Mouse (Mus musculus): Measurements from ENCODE around the gene Stxbp6. TPM values are rescaled to one million over a fixed set of nuclear protein-coding genes. Genes with fewer than 3 reads are reported as not detected.

Gene Stxbp6
- polyA plus RNA-seq, 1 experiment from 2014 or later: 7.1 TPM

DNA sequence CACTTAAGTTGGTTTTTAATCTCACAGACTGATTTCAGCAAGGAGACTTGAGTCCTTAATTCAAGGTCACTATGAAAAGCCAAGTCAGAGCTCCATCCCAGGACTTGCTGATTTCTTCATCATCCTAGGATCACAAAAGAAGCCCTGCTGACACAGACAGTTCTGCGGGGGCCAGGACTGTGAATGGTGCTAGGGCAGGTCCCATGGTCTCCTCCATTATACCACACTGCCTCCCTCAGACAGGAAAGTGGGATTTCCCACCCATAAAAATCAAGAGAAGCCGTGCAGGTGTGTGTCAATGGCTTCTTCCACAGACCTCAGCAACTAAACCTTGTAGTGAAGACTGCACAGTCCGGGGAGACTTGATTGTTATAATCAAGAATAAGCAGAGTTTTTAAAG is 2.3 kb downstream of the Stxbp6 start:
- H3K36me3 ChIP-seq (replicated peaks; ENCODE audit: insufficient read depth, low read length): no peaks in the 10 kb centered on the region
- 54% methylated on average over 3 of the region's 3 CpGs for WGBS (ENCODE audit: insufficient replicate concordance)
- ATAC-seq: no peak
- 0 out of 2 replicates have a peak, but pooled peaks cover 4% of the 10 kb centered on the region for H3K27me3 ChIP-seq (ENCODE audit: insufficient read depth, low read length)
- H3K4me1 ChIP-seq (ENCODE audit: insufficient read depth): 0 out of 2 replicates have a peak, but pooled peaks cover 3% of the 10 kb centered on the region
- no peaks in the 10 kb centered on the region for H3K9me3 ChIP-seq (ENCODE audit: low read length)
- H3K27ac ChIP-seq (ENCODE audit: low read depth): no peak overlapping the region
- H3K9ac ChIP-seq (replicated peaks): no peak overlapping the region
- TF ChIP-seq CTCF (IDR thresholded peaks at IDR 0.05; ENCODE audit: low read depth) (0 out of 2 replicates have a peak, but pooled peaks have one; percentile 12), EP300 (IDR thresholded peaks at IDR 0.05; ENCODE audit: low read depth) (no peak)
- no peak for DNase-seq
- no peak overlapping the region for H3K4me2 ChIP-seq (ENCODE audit: low read depth, low read length)
- no peak overlapping the region for H3K4me3 ChIP-seq (ENCODE audit: low read depth, low read length)

DNA sequence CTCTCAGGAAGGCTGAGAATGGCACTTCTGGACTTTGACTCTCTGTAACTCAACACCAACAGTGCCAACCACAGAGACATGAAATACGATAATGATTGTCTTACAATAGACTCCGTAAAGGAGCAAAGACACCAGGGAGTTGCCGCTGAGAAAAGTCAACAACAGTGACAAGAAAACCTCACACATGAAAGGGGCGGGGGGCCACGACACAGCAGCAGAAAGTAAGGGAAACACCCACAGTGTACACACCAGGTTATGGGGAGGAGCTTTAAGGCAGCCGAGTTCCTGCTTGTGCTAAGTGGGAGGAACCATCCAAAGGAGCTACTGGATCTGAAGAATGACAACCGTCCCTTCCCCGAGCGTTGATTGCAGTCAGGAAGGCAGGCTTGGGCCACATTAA is 4.3 kb downstream of the Stxbp6 start:
- Histone ChIP-seq H3K4me3 (ENCODE audit: low read depth, low read length) (peak overlapping the region; percentile 33), H3K4me2 (ENCODE audit: low read depth, low read length) (peak overlapping the region; percentile 45), H3K9ac (replicated peaks) (0 out of 2 replicates have a peak overlapping the region, but pooled peaks have one; percentile 11), H3K36me3 (replicated peaks; ENCODE audit: insufficient read depth, low read length) (no peaks in the 10 kb centered on the region), H3K9me3 (ENCODE audit: low read length) (no peaks in the 10 kb centered on the region), H3K4me1 (ENCODE audit: insufficient read depth) (0 out of 2 replicates have a peak, but pooled peaks cover 6% of the 10 kb centered on the region), H3K27me3 (ENCODE audit: insufficient read depth, low read length) (0 out of 2 replicates have a peak, but pooled peaks cover 4% of the 10 kb centered on the region), H3K27ac (ENCODE audit: low read depth) (peak overlapping the region; percentile 18; the same call in 1 of the 2 replicates)
- WGBS (ENCODE audit: insufficient replicate concordance): 22% methylated on average over 9 of the region's 9 CpGs
- DNase-seq: no peak
- no peak for TF ChIP-seq EP300 (IDR thresholded peaks at IDR 0.05; ENCODE audit: low read depth)
- no peak for TF ChIP-seq CTCF (IDR thresholded peaks at IDR 0.05; ENCODE audit: low read depth)
- ATAC-seq: peak; percentile 44

GRCm38 (mm10) chr12:45068145-45068754 is 6.3 kb downstream of the Stxbp6 start:
- H3K36me3 ChIP-seq (replicated peaks; ENCODE audit: insufficient read depth, low read length): no peaks in the 10 kb centered on the region
- DNase-seq: no peak
- TF ChIP-seq EP300 (IDR thresholded peaks at IDR 0.05; ENCODE audit: low read depth) (no peak), CTCF (IDR thresholded peaks at IDR 0.05; ENCODE audit: low read depth) (no peak)
- H3K9me3 ChIP-seq (ENCODE audit: low read length): no peaks in the 10 kb centered on the region
- 0 out of 2 replicates have a peak, but pooled peaks cover 6% of the 10 kb centered on the region for H3K4me1 ChIP-seq (ENCODE audit: insufficient read depth)
- no peaks in the 10 kb centered on the region for H3K27me3 ChIP-seq (ENCODE audit: insufficient read depth, low read length)
- no peak overlapping the region for H3K4me3 ChIP-seq (ENCODE audit: low read depth, low read length)
- ATAC-seq: no peak
- no peak overlapping the region for H3K27ac ChIP-seq (ENCODE audit: low read depth)
- no peak overlapping the region for H3K4me2 ChIP-seq (ENCODE audit: low read depth, low read length)
- WGBS (ENCODE audit: insufficient replicate concordance): 71% methylated on average over 6 of the region's 6 CpGs
- no peak overlapping the region for H3K9ac ChIP-seq (replicated peaks)

GRCm38 (mm10) chr12:45067686-45068085 is 6.8 kb downstream of the Stxbp6 start:
- WGBS (ENCODE audit: insufficient replicate concordance): 25% methylated on average over 3 of the region's 3 CpGs
- H3K9me3 ChIP-seq (ENCODE audit: low read length): no peaks in the 10 kb centered on the region
- peak overlapping the region; percentile 18; the same call in 1 of the 2 replicates for H3K27ac ChIP-seq (ENCODE audit: low read depth)
- DNase-seq (no peak), ATAC-seq (no peak)
- H3K4me1 ChIP-seq (ENCODE audit: insufficient read depth): 0 out of 2 replicates have a peak, but pooled peaks cover 6% of the 10 kb centered on the region
- no peaks in the 10 kb centered on the region for H3K36me3 ChIP-seq (replicated peaks; ENCODE audit: insufficient read depth, low read length)
- H3K4me2 ChIP-seq (ENCODE audit: low read depth, low read length): no peak overlapping the region; the same call in 1 of the 2 replicates
- H3K9ac ChIP-seq (replicated peaks): no peak overlapping the region; the same call in 1 of the 2 replicates
- H3K4me3 ChIP-seq (ENCODE audit: low read depth, low read length): no peak overlapping the region
- TF ChIP-seq CTCF (IDR thresholded peaks at IDR 0.05; ENCODE audit: low read depth) (no peak), EP300 (IDR thresholded peaks at IDR 0.05; ENCODE audit: low read depth) (no peak)
- no peaks in the 10 kb centered on the region for H3K27me3 ChIP-seq (ENCODE audit: insufficient read depth, low read length)

DNA sequence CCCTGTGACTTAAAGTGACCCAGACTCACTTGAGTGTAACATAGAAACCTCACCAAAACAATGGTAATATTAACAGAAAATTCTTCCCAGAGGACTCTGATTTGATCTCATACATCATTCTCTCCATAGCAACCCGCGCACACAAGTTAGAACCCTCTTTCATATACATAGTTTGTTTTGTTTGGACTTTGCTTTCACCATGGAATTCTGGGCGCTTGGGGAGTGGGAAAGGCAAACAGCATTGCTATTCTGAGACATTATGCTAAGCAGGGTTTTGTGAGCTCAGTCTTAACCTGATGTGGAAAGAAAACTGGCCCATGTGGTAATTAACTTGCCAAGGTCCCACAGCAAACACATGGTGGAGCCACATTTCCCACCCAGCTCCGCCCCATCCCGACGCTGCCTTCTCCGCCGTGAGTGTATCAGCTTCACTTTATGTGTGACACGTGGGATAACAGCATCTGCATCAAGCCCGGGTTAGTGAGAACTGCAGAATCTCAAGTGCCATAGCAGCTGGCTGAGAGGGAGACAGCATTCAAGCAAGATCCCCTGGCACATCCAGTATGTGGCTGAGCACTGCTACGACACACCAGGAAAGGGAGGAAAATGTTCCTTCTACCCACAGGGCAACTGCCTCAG is 7.3 kb downstream of the Stxbp6 start:
- peak overlapping the region; percentile 18; the same call in 1 of the 2 replicates for H3K27ac ChIP-seq (ENCODE audit: low read depth)

DNA sequence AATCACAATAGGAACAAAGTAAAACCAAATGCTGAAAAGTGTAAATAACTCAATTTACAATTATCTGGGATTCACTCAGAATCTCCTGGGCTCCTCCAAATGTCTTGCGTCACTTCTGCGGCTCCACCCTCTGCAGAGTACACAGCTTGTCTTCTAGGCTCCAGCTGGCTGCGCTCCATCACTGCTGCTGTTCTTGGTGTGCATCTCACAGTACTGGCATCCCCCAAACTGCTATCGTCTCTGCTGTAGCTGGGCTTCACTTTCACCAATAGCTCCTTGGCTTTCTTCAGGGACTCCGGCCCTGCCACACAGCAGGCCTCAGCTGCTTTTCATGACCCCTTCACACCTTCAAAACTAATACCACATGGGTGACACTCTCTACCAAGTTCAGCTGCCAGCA is 10.9 kb downstream of the Stxbp6 start:
- no peaks in the 10 kb centered on the region for H3K9me3 ChIP-seq (ENCODE audit: low read length)
- H3K36me3 ChIP-seq (replicated peaks; ENCODE audit: insufficient read depth, low read length): no peaks in the 10 kb centered on the region
- no peak for ATAC-seq
- 81% methylated on average over 5 of the region's 5 CpGs for WGBS (ENCODE audit: insufficient replicate concordance)
- H3K4me1 ChIP-seq (ENCODE audit: insufficient read depth): peaks cover 9% of the 10 kb centered on the region; the same call in 1 of the 2 replicates
- no peak overlapping the region for H3K4me2 ChIP-seq (ENCODE audit: low read depth, low read length)
- TF ChIP-seq EP300 (IDR thresholded peaks at IDR 0.05; ENCODE audit: low read depth) (no peak), CTCF (IDR thresholded peaks at IDR 0.05; ENCODE audit: low read depth) (no peak)
- H3K27ac ChIP-seq (ENCODE audit: low read depth): no peak overlapping the region
- H3K27me3 ChIP-seq (ENCODE audit: insufficient read depth, low read length): no peaks in the 10 kb centered on the region
- no peak overlapping the region for H3K9ac ChIP-seq (replicated peaks)
- DNase-seq: no peak
- no peak overlapping the region for H3K4me3 ChIP-seq (ENCODE audit: low read depth, low read length)

More for the DNA sequence above, 7.3 kb downstream of the Stxbp6 start:
- Histone ChIP-seq H3K36me3 (replicated peaks; ENCODE audit: insufficient read depth, low read length) (no peaks in the 10 kb centered on the region), H3K9me3 (ENCODE audit: low read length) (no peaks in the 10 kb centered on the region), H3K9ac (replicated peaks) (no peak overlapping the region; the same call in 1 of the 2 replicates), H3K27me3 (ENCODE audit: insufficient read depth, low read length) (no peaks in the 10 kb centered on the region), H3K4me1 (ENCODE audit: insufficient read depth) (0 out of 2 replicates have a peak, but pooled peaks cover 6% of the 10 kb centered on the region), H3K4me3 (ENCODE audit: low read depth, low read length) (peak overlapping the region; percentile 10; the same call in 1 of the 2 replicates), H3K4me2 (ENCODE audit: low read depth, low read length) (peak overlapping the region; percentile 55)
- WGBS (ENCODE audit: insufficient replicate concordance): 27% methylated on average over 11 of the region's 11 CpGs
- TF ChIP-seq EP300 (IDR thresholded peaks at IDR 0.05; ENCODE audit: low read depth): no peak
- TF ChIP-seq CTCF (IDR thresholded peaks at IDR 0.05; ENCODE audit: low read depth): no peak
- ATAC-seq (peak; percentile 65), DNase-seq (no peak)

Measured in liver, postnatal 0 days (tissue).